Mouse (Mus musculus) lung, adult 2 months (tissue): ENCODE data around the gene Lsp1. TPM values are rescaled to one million over a fixed set of nuclear protein-coding genes. Genes with fewer than 3 reads are reported as not detected.

Source experiments
- DNase-seq: peaks from one replicate; pipeline ENCODE4 v3.0.0; 2022
- H3K4me1 ChIP-seq: fragments of 200-500 bp; 2 replicates; pipeline ENCODE4 v1.6.1; 2011; ENCODE audit warnings: low read length; ENCODE audit not compliant: control insufficient read depth, insufficient read depth
- H3K4me3 ChIP-seq: fragments of 200-500 bp; replicated peaks from 2 replicates; pipeline ENCODE3; 2011; ENCODE audit warnings: low read depth, mild to moderate bottlenecking, control low read depth, low read length; ENCODE audit errors: extremely low read depth
- CTCF ChIP-seq: fragments of 200-500 bp; IDR thresholded peaks from 2 replicates; pipeline ENCODE4 v1.5.1; 2011; ENCODE audit warnings: mild to moderate bottlenecking, low read length, control low read depth; ENCODE audit not compliant: insufficient read depth
- POLR2A ChIP-seq: fragments of 200-500 bp; IDR thresholded peaks from 2 replicates; pipeline ENCODE4 v1.6.1; 2011; ENCODE audit warnings: low read depth, mild to moderate bottlenecking, control low read depth, low read length, borderline replicate concordance; ENCODE audit errors: extremely low read depth
- WGBS: fragments of 180-500 bp; shearing (Covaris S2); methylation state at CpG from one replicate; pipeline ENCODE4 v1.1.7; 2018; 5-methylcytosine and 5-hydroxymethylcytosine counted together
- polyA plus RNA-seq: library from polyadenylated mRNA; depleted of rRNA; stranded (reverse); fragments of >200 nt; gene quantifications from 2 replicates; pipeline ENCODE4 v1.2.3, GENCODE M21; 2012

Lsp1 gene
- polyA plus RNA-seq, 1 experiment: 188 TPM

DNA sequence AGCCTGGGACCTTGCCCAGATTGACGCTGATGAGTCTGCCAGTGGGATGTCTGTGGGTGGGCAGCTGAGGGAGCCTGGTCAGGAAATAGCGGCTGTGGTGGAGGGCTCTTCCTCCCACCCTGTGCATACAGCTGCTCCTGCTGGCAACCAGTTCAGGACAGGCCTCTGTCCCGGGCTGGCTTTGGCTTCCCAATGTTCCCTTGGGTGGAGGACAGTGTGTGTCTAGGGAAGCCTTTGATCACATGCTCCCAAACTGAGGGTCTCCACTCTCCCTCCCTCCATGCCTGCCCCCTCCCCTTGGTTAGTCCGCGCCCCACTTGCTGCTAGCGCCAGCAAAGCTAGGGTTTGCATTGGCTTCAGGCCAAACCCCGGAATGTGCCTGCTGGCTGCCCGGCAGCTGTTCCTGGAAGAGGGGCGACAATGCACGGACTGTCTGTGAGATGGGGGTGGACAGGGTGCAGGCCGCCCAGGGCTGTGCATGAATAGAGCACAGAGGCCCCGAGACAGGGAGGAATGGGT lies 30.4 kb upstream of the Lsp1 start:
- Histone ChIP-seq H3K4me1 (peaks cover 5% of the 10 kb centered on the region; the same call in 1 of the 2 replicates), H3K4me3 (no peak overlapping the region)
- DNase-seq: peak; percentile 49
- TF ChIP-seq CTCF (no peak), POLR2A (no peak)
- WGBS: 28% methylated on average over 12 of the region's 12 CpGs

DNA sequence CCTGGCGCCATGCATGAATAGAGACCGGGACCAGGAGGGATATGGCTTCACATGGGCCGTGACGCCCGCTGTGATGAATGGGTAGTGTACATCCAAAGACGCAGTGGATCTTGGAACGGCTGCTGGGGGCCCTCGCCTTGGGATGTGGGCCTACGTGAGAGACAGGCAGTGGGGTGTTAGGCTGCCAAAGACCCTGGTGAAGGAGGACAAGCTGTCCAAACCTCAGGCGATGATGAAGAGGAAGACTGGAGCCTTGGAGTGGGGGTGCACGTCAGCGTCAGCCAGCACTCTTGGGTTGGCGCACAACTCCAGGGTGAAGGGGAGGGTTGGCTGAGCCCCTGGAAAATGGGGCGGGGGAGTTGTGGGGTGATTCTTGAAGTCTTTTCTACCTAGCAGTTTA lies 29.5 kb upstream of the Lsp1 start:
- no peak for DNase-seq
- Histone ChIP-seq H3K4me3 (no peak overlapping the region), H3K4me1 (peaks cover 5% of the 10 kb centered on the region; the same call in 1 of the 2 replicates)
- TF ChIP-seq CTCF: no peak
- TF ChIP-seq POLR2A: no peak
- WGBS: 89% methylated on average over 14 of the region's 14 CpGs

DNA sequence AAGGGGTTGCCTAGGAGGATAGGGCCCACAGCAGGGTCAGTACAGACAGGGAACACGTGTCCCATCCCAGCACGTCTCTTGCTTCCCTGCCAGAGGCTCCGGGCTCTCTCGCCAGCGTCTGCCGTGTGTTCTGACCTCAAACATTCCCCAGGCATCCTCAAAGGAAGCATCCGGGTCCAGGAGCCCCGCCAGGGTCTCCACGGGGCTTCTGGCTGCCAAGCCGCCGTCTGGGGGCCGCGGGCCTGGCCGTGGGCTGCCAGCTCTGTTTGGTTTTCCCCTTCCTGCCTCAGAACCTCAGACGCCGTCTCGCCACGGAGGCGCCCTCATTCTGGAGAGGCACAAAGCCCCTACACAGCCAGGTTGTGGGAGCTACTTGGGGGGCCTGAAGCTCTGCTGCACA lies 27.0 kb upstream of the Lsp1 start:
- no peak for TF ChIP-seq CTCF
- no peak for TF ChIP-seq POLR2A
- no peak for DNase-seq
- Histone ChIP-seq H3K4me1 (peaks cover 5% of the 10 kb centered on the region; the same call in 1 of the 2 replicates), H3K4me3 (no peak overlapping the region)
- 13% methylated on average over 19 of the region's 19 CpGs for WGBS

DNA sequence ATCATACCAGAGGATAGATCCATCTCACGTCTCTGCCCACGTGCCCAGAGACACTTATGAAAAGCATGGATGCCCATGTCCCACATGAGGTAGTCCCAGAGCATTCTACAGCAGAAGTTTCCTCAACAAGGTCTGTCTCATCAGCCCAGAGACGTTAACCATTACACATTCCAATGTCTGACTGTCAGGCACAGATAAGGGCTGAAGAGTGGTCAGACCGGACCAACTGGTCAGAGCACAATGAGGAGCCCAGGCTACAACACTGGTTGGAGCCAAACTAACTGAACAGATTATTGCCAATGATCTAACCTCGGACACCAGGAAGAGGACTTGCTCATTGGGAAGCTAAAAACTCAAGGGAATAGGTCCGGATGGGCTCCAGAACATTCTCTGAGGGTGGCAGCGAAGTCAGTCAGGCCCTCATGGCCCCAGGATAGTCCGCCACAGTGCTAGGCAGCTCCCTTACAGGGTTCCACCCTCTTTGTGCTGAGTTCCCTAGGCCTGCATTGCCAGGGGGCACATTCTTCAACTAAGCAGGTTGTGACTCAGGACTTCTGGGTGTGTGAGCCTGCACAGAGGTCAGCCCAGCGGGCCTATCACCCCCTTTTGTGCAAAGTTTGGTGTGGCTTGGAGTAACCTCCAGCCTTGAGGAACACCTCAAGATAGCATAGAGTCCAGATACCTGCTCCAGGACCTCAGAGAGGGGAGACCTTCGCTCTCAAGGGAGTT lies 26.3 kb upstream of the Lsp1 start, which contains the start of gene Syt8:
Syt8 (plus strand) TSS at position 714 of the 729 bp plus-strand sequence.
- DNase-seq: peak; percentile 42
- no peak for TF ChIP-seq POLR2A
- no peak for TF ChIP-seq CTCF
- Histone ChIP-seq H3K4me1 (peaks cover 5% of the 10 kb centered on the region; the same call in 1 of the 2 replicates), H3K4me3 (no peak within 1 kb of the TSS)
- WGBS: 76% methylated on average over 10 of the region's 10 CpGs

DNA sequence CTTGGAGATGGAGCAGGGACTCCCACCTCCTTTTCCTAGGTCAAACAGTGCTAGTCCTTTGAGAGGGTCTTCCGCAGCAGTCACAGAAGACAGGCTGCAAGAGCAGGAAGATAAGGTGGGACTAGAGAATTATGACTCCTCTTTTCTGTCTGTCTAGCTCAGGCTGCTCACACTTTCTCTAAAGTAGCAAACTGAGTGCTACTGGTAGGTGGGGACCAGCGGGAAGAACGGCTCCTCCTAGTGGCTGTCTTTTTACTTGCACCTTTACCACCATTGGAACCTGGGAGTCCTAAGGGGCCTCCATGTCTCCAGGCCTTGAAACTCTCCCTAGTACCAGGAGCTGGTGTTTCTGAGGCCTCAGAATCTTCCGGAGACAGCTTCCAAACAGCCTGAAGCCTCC lies 25.1 kb upstream of the Lsp1 start:
- TF ChIP-seq POLR2A (no peak), CTCF (peak; percentile 85)
- Histone ChIP-seq H3K4me1 (no peaks in the 10 kb centered on the region), H3K4me3 (no peak overlapping the region)
- WGBS: 25% methylated on average over 4 of the region's 4 CpGs
- peak; percentile 42 for DNase-seq

DNA sequence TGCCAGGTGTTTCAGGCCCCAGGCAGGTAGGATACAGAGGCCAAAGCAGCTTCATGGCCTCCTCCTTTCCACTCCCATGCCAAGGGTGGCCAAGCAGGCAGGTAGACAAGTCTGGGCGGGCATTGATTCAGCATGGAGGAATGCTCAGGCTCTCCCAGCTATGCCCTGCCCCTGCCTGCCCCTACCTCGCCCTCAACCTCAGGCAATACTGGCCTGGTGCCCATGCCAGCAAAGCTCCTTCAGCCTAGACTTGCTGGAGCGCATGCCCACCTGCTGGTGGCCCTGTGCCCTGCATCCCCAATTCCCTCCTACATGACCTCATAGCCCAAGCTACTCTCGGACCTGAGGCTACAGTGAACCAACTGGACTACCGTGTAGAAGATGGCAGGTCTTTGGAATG lies 23.3 kb upstream of the Lsp1 start:
- 77% methylated on average over 5 of the region's 5 CpGs for WGBS
- Histone ChIP-seq H3K4me3 (no peak overlapping the region), H3K4me1 (no peaks in the 10 kb centered on the region)
- no peak for TF ChIP-seq POLR2A
- peak; percentile 47; the same call in 1 of the 2 replicates for TF ChIP-seq CTCF
- peak; percentile 37 for DNase-seq

DNA sequence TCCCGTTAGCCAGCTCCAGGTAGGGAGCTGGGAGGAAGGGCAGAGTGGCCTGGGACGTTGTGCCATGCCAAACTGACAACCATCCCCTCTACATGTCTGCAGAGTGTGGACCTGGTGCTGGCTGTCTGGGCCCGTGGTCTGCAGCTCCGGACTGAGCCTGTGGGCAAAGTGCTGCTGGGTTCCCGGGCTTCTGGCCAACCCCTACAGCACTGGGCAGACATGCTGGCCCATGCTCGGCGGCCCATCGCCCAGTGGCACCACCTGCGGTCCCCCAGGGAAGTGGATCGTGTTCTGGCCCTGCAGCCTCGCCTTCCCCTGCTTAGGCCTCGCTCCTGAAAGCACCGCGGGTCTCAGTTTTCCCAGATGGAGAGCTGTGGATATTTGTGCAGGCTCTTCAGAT lies 20.6 kb upstream of the Lsp1 start:
- Histone ChIP-seq H3K4me3 (no peak overlapping the region), H3K4me1 (no peaks in the 10 kb centered on the region)
- no peak for DNase-seq
- 75% methylated on average over 14 of the region's 14 CpGs for WGBS
- no peak for TF ChIP-seq CTCF
- no peak for TF ChIP-seq POLR2A

DNA sequence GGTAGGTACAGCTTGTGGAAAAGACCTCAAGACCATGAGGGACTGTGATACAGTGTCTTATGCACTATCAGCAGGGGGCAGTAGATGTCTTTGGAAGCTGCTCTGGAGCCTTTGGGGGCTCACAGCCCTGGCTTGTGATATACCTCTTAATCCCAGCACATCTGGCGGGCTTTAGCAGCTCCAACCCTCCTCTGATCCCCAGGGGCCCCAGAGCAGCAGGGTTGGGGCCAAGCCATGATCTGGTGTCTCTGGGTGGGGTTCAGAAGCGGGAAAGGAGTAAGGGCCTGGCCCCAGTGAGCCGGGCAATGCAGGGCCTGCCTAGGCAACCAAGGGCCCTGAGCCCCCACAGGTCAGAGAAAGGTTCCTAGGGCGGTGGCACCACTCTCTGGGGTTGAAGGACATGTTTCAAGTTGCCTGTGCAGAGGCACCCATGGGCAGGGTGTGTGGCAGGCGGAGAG lies 19.9 kb upstream of the Lsp1 start:
- H3K4me3 ChIP-seq: no peak overlapping the region
- DNase-seq: no peak
- peak; percentile 50; the same call in 1 of the 2 replicates for TF ChIP-seq CTCF
- TF ChIP-seq POLR2A: no peak
- no peaks in the 10 kb centered on the region for H3K4me1 ChIP-seq
- 70% methylated on average over 5 of the region's 5 CpGs for WGBS

DNA sequence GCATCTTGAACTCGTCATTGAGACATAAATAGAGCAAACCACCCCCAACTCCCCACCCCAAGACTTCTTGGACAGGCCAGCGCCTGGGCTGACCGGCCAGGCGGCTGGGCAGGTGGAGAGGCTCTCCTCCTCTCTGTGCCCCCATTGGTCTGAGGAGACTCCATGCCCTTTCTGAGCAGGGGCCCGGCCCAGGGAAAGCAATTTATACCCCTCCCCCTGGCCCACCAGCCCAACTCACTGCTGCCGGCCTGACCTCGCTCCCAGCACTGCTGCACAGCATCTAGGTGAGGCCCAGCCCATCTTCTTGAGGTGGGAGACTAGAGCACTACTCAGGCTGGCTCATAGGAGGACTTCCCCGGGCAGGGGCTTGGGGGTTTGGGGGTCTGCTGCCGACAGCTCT lies 19.0 kb upstream of the Lsp1 start, which contains the start of gene Tnni2:
Tnni2 (plus strand) TSS at position 224 of the 400 bp plus-strand sequence.
- H3K4me3 ChIP-seq: no peak within 1 kb of the TSS

DNA sequence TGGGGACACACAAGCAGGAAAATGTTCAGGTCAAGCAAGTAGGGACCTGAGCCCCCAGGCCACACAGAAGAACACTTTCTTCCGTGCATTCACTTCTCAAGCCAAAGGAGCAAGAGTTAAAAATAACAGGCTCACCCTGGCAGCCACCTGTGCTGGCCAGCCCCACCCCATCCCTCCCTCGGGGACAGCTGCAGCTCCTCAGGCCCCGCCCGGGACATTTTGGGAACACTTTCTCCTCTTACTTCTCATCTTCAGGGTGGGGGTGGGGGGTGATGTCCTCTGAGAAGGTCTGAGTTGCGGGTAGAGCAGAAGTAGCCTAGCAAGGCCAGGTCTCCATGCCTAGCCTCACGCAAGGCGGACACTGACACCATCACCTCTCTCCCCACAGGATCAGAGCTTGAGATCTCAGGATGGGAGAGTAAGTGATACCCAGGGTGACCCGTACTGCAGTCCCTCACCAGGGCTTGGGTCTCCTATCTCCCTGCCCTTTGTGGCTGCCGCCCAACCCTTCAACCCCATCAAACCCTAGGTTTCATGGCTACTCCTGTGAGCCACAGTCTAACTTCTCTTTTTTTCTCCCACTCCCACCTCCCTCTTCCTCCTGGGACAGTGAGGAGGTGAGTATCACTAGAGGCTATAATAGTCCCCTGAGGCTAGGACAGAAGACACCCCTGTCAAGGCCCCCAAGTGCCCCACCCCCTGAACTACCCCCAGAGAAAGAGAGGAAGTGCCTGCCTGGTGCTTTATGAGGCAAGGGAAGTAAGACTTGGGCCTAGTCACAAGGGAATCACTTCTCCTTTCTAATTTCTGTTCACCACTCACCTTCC lies 18.3 kb upstream of the Lsp1 start:
- TF ChIP-seq POLR2A (no peak), CTCF (no peak)
- H3K4me3 ChIP-seq: no peak overlapping the region
- 71% methylated on average over 9 of the region's 9 CpGs for WGBS
- DNase-seq: no peak
- H3K4me1 ChIP-seq: no peaks in the 10 kb centered on the region

More for the DNA sequence above, 19.0 kb upstream of the Lsp1 start, which contains the start of gene Tnni2:
- TF ChIP-seq CTCF (no peak), POLR2A (no peak)
- 80% methylated on average over 9 of the region's 9 CpGs for WGBS
- no peaks in the 10 kb centered on the region for H3K4me1 ChIP-seq
- DNase-seq: no peak
